Mouse (Mus musculus) ES-E14 (cell line): ENCODE data around the gene Exoc3l. TPM values are rescaled to one million over a fixed set of nuclear protein-coding genes. Genes with fewer than 3 reads are reported as not detected.
A peak's percentile ranks its signal among the peaks of the same experiment; 100 is the strongest.

ENCODE experiments used
- DNase-seq: peaks from one replicate; pipeline ENCODE4 v3.0.0-alpha.2; 2013; ENCODE audit warnings: low read depth, low spot score
- H3K27ac ChIP-seq: 2 replicates; pipeline ENCODE4 v1.5.1; 2012; ENCODE audit warnings: low read depth, mild to moderate bottlenecking, low read length, moderate library complexity, mixed read lengths; ENCODE audit not compliant: poor library complexity, insufficient read depth, severe bottlenecking
- H3K36me3 ChIP-seq: 2 replicates; pipeline ENCODE4 v1.6.1; 2012; ENCODE audit warnings: mild to moderate bottlenecking, low read length, moderate library complexity, mixed read lengths; ENCODE audit not compliant: control insufficient read depth, poor library complexity, insufficient read depth, severe bottlenecking
- H3K4me1 ChIP-seq, 2 experiments: fragments of 150-350 bp in 1 of 2; sonication (generic) in 1 of 2; 2 replicates each; pipeline ENCODE4 v1.6.1; 2012; ENCODE audit warnings: low read length in 2 of 2, mild to moderate bottlenecking in 1 of 2, mixed read lengths in 1 of 2; ENCODE audit not compliant: control insufficient read depth in 2 of 2, insufficient read depth in 2 of 2, poor library complexity in 1 of 2
- H3K4me3 ChIP-seq, 2 experiments: fragments of 150-350 bp in 1 of 2; sonication (generic) in 1 of 2; 2 replicates each; pipeline ENCODE4 v1.5.1; 2012; ENCODE audit warnings: low read length in 2 of 2, low read depth in 1 of 2, mild to moderate bottlenecking in 1 of 2, mixed read lengths in 1 of 2; ENCODE audit not compliant: insufficient read depth in 1 of 2, poor library complexity in 1 of 2, severe bottlenecking in 1 of 2
- H3K9ac ChIP-seq: 2 replicates; pipeline ENCODE4 v1.6.1; 2012; ENCODE audit warnings: low read depth, mild to moderate bottlenecking, low read length, mixed read lengths; ENCODE audit not compliant: poor library complexity, insufficient read depth, severe bottlenecking
- H3K9me3 ChIP-seq: fragments of 150-350 bp; sonication (generic); 2 replicates; pipeline ENCODE4 v1.6.1; 2012; ENCODE audit warnings: low read depth, mild to moderate bottlenecking, low read length; ENCODE audit not compliant: control insufficient read depth, insufficient read depth
- CHD2 ChIP-seq: IDR thresholded peaks from 2 replicates; pipeline ENCODE4 v1.6.1; 2014; ENCODE audit warnings: mild to moderate bottlenecking, low read depth, low read length, inconsistent platforms
- HCFC1 ChIP-seq: IDR thresholded peaks from 2 replicates; pipeline ENCODE4 v1.6.1; 2012; ENCODE audit warnings: low read length, inconsistent platforms, borderline replicate concordance; ENCODE audit not compliant: insufficient read depth
- MAFK ChIP-seq: IDR thresholded peaks from 2 replicates; pipeline ENCODE4 v1.6.1; 2014; ENCODE audit warnings: mild to moderate bottlenecking, low read depth, low read length, inconsistent platforms; ENCODE audit not compliant: insufficient read depth
- ZC3H11A ChIP-seq: IDR thresholded peaks from 2 replicates; pipeline ENCODE4 v1.6.1; 2012; ENCODE audit warnings: low read depth, mild to moderate bottlenecking, inconsistent platforms, low read length, borderline replicate concordance
- ZNF384 ChIP-seq: IDR thresholded peaks from 2 replicates; pipeline ENCODE4 v1.6.1; 2012; ENCODE audit warnings: low read depth, low read length, inconsistent platforms
- in situ Hi-C, 2 experiments: fragments of 600-800 bp; cut with MboI; formaldehyde crosslinking; loops; one replicate each; pipeline ENCODE4 v1.15.1; 2025; ENCODE audit warnings: low sequenced_read_pairs in 2 of 2, inconsistent platforms in 1 of 2; ENCODE audit not compliant: unreplicated experiment in 2 of 2
- total RNA-seq: library from RNA; depleted of rRNA; stranded (reverse); fragments of 300-350 nt; gene quantifications from 2 replicates; pipeline ENCODE4 v1.2.3, GENCODE M21; 2012

The Exoc3l gene
- total RNA-seq, 1 experiment: 22.0 TPM

GRCm38 (mm10) chr8:105341399-105341798, 45.5 kb upstream of the Exoc3l start:
- Histone ChIP-seq H3K4me1 (peaks cover 0 to 18% of the 10 kb centered on the region in 2 experiments; a peak in 2 of 4 replicates), H3K9me3 (no peaks in the 10 kb centered on the region), H3K9ac (no peak overlapping the region), H3K36me3 (no peaks in the 10 kb centered on the region), H3K27ac (no peak overlapping the region), H3K4me3 (no peak overlapping the region)
- TF ChIP-seq HCFC1 (no peak), CHD2 (no peak), ZNF384 (no peak), ZC3H11A (no peak), MAFK (no peak)
- in situ Hi-C loops: no loop called here
- no peak for DNase-seq

- in situ Hi-C loops: no loop called here
- TF ChIP-seq HCFC1 (no peak), ZNF384 (no peak), ZC3H11A (no peak), CHD2 (no peak), MAFK (no peak)
- Histone ChIP-seq H3K27ac (no peak overlapping the region), H3K4me3 (no peak overlapping the region), H3K4me1 (peaks cover 0 to 11% of the 10 kb centered on the region in 2 experiments; a peak in 2 of 4 replicates), H3K36me3 (0 out of 2 replicates have a peak, but pooled peaks cover 2% of the 10 kb centered on the region), H3K9ac (no peak overlapping the region), H3K9me3 (no peaks in the 10 kb centered on the region)
- DNase-seq: no peak
Measured at GRCm38 (mm10) chr8:105339886-105340635, 44.2 kb upstream of the Exoc3l start.

GRCm38 (mm10) chr8:105338992-105339391, 43.1 kb upstream of the Exoc3l start:
- Histone ChIP-seq H3K36me3 (0 out of 2 replicates have a peak, but pooled peaks cover 2% of the 10 kb centered on the region), H3K4me1 (peaks cover 0 to 11% of the 10 kb centered on the region in 2 experiments; a peak in 2 of 4 replicates), H3K9me3 (no peaks in the 10 kb centered on the region), H3K4me3 (no peak overlapping the region), H3K27ac (no peak overlapping the region), H3K9ac (no peak overlapping the region)
- DNase-seq: no peak
- TF ChIP-seq ZC3H11A: no peak
- no peak for TF ChIP-seq MAFK
- TF ChIP-seq HCFC1: no peak
- TF ChIP-seq CHD2: no peak
- no peak for TF ChIP-seq ZNF384
- in situ Hi-C loops: no loop called here

GRCm38 (mm10) chr8:105336373-105337130, 40.7 kb upstream of the Exoc3l start:
- H3K27ac ChIP-seq: no peak overlapping the region
- H3K36me3 ChIP-seq: peaks cover 7% of the 10 kb centered on the region; the same call in 1 of the 2 replicates
- no peaks in the 10 kb centered on the region for H3K9me3 ChIP-seq
- H3K4me1 ChIP-seq: peaks cover 0 to 11% of the 10 kb centered on the region in 2 experiments; a peak in 2 of 4 replicates
- TF ChIP-seq HCFC1 (peak; percentile 39; the same call in 1 of the 2 replicates), MAFK (no peak)
- H3K9ac ChIP-seq: peak overlapping the region; percentile 24; the same call in 1 of the 2 replicates
- in situ Hi-C loops: no loop called here
- peak; percentile 68 for DNase-seq
- H3K4me3 ChIP-seq: peak overlapping the region; percentile 61 to 75
